Mouse (Mus musculus): ENCODE measurements around the gene Msgn1.

The Msgn1 gene

GRCm38 (mm10) chr12:11208872-11209271, at the start of gene Msgn1:
Gene Msgn1, minus strand, starts transcription at chr12:11208972.
- no peak for DNase-seq (ENCODE audit: extremely low read depth, low read depth, low spot score)

GRCm38 (mm10) chr12:11250322-11250721, 41.5 kb upstream of the Msgn1 start:
- DNase-seq (ENCODE audit: extremely low read depth, low read depth, low spot score): peak; percentile 62

- no peak for DNase-seq (ENCODE audit: extremely low read depth, low read depth, low spot score)
These were observed 38.7 kb upstream of the Msgn1 start for GRCm38 (mm10) chr12:11247460-11247859.

- DNase-seq (ENCODE audit: extremely low read depth, low read depth, low spot score): no peak
These were observed 27.2 kb upstream of the Msgn1 start for GRCm38 (mm10) chr12:11235996-11236395.

GRCm38 (mm10) chr12:11230267-11230666, 21.5 kb upstream of the Msgn1 start:
- DNase-seq (ENCODE audit: extremely low read depth, low read depth, low spot score): no peak

GRCm38 (mm10) chr12:11226529-11227268, 17.9 kb upstream of the Msgn1 start:
- peak; percentile 55 for DNase-seq (ENCODE audit: extremely low read depth, low read depth, low spot score)

- no peak for DNase-seq (ENCODE audit: extremely low read depth, low read depth, low spot score)
These were observed 17.4 kb upstream of the Msgn1 start for GRCm38 (mm10) chr12:11226123-11226522.

- DNase-seq (ENCODE audit: extremely low read depth, low read depth, low spot score): no peak
These were observed 15.9 kb upstream of the Msgn1 start for GRCm38 (mm10) chr12:11224722-11225121.

GRCm38 (mm10) chr12:11223090-11223489, 14.3 kb upstream of the Msgn1 start:
- no peak for DNase-seq (ENCODE audit: extremely low read depth, low read depth, low spot score)

GRCm38 (mm10) chr12:11222566-11222965, 13.8 kb upstream of the Msgn1 start:
- DNase-seq (ENCODE audit: extremely low read depth, low read depth, low spot score): no peak

GRCm38 (mm10) chr12:11221524-11222330, 13.0 kb upstream of the Msgn1 start:
- no peak for DNase-seq (ENCODE audit: extremely low read depth, low read depth, low spot score)

- no peak for DNase-seq (ENCODE audit: extremely low read depth, low read depth, low spot score)
These were observed 9.0 kb upstream of the Msgn1 start for GRCm38 (mm10) chr12:11217726-11218250.

GRCm38 (mm10) chr12:11216454-11216853, 7.7 kb upstream of the Msgn1 start:
- no peak for DNase-seq (ENCODE audit: extremely low read depth, low read depth, low spot score)

GRCm38 (mm10) chr12:11215555-11215954, 6.8 kb upstream of the Msgn1 start:
- no peak for DNase-seq (ENCODE audit: extremely low read depth, low read depth, low spot score)

GRCm38 (mm10) chr12:11214776-11215175, 6.0 kb upstream of the Msgn1 start:
- DNase-seq (ENCODE audit: extremely low read depth, low read depth, low spot score): no peak

GRCm38 (mm10) chr12:11212881-11213280, 4.1 kb upstream of the Msgn1 start:
- no peak for DNase-seq (ENCODE audit: extremely low read depth, low read depth, low spot score)

- no peak for DNase-seq (ENCODE audit: extremely low read depth, low read depth, low spot score)
These were observed 1.6 kb upstream of the Msgn1 start for GRCm38 (mm10) chr12:11210361-11210760.

GRCm38 (mm10) chr12:11209636-11210035, 864 bp upstream of the Msgn1 start:
- DNase-seq (ENCODE audit: extremely low read depth, low read depth, low spot score): no peak

- no peak for DNase-seq (ENCODE audit: extremely low read depth, low read depth, low spot score)
These were observed 2.5 kb downstream of the Msgn1 start for GRCm38 (mm10) chr12:11206321-11206720.

GRCm38 (mm10) chr12:11203694-11204665, 4.8 kb downstream of the Msgn1 start:
- no peak for DNase-seq (ENCODE audit: extremely low read depth, low read depth, low spot score)

GRCm38 (mm10) chr12:11202476-11202875, 6.3 kb downstream of the Msgn1 start:
- DNase-seq (ENCODE audit: extremely low read depth, low read depth, low spot score): no peak

Data from fat pad, adult 2 months (tissue).